ENCODE assay signal across 8 mouse cellular contexts in the genomic region with DNA sequence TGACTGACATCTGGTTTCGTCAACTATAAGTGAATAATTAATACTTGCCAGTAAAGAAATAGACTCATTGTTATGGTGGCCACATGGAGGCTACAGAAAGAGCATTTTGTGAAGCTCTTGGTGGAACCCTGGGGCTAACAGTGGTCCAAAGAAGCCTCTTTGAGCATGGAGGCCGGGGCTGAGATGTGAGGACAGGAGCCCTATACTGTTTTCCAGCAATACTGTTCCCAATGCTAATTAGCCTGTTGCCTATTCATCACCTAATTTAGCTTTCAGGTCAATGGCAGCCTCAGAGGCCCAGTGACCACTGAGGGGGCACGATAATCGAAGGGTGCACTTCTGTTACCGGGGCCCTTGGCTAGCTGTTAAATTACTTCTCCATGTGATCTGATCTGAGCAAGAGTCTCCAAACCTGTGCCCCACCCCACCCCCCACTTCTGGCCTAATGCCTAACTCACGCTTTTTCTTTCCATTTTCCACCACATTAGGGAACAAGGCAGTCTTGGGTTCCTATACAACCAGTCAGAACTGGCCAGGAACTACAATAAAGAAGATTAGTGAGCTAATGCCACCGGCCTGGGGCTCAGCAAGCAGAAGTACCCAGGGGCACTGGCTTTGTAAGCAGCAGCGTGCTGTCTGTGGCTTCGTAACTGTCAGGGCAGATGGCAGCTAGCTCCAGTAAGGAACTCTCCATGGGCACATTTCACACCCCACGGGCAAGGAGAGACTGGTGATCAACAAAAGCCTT. TPM values are rescaled to one million over a fixed set of nuclear protein-coding genes. Genes with fewer than 3 reads are reported as not detected.
A peak's percentile ranks its signal among the peaks of the same experiment; 100 is the strongest.
DNase-seq lines count a peak whose midpoint lies in the region.

No protein-coding gene starts in this region.

- intact Hi-C loops in heart, postnatal 25 days (cut with DNase I): loop anchor here (5.0 kb wide), 1 partner anchor 33 kb away; no protein-coding TSS in a partner anchor

- DNase-seq in kidney, adult 9 months: peak; percentile 46
- DNase-seq in kidney, postnatal 10 days: no peak
- peak; percentile 50 to 69 for DNase-seq in cerebellum, postnatal 25 days
- peak; percentile 57 for DNase-seq in induced T-regulatory cell, adult 2 months (ENCODE audit: low read depth)
- peak; percentile 53 for DNase-seq in retina, embryonic 14.5 days (ENCODE audit: low spot score)
- no peak for DNase-seq in urinary bladder, adult 2 months (ENCODE audit: low spot score)
- DNase-seq in heart, postnatal 25 days (ENCODE audit: low spot score): no peak
- DNase-seq in frontal cortex, postnatal 36 days (ENCODE audit: low spot score in 2 of 2): no peak

RNA-seq across cellular contexts. Expression of a gene that starts 2.7 kb away (rescaled TPM):
- polyA plus RNA-seq in urinary bladder, adult 2 months (2012; rRNA removed): 5.1 and 8.1 TPM in 2 replicates
- 10 to 100 TPM; 54.1 to 55.3 TPM for total RNA-seq in heart, postnatal 25 days (2021)

Comparison
In these comparisons a context has a peak if more than half of its experiments do, and no peak if none do; other contexts are left out.
1. DNase-seq: peak in kidney, adult 9 months (single experiment), cerebellum, postnatal 25 days (2 of 2), induced T-regulatory cell, adult 2 months (single experiment) and retina, embryonic 14.5 days (single experiment); none in kidney, postnatal 10 days (single experiment), urinary bladder, adult 2 months (single experiment), heart, postnatal 25 days (single experiment) and frontal cortex, postnatal 36 days (0 of 2).